Mouse (Mus musculus): ENCODE data around the gene Ccdc15. TPM values are rescaled to one million over a fixed set of nuclear protein-coding genes. Genes with fewer than 3 reads are reported as not detected.

The Ccdc15 gene
- total RNA-seq, 4 experiments from 2014 or later, result 2.8 to 5.3 (median 3.9) TPM

DNA sequence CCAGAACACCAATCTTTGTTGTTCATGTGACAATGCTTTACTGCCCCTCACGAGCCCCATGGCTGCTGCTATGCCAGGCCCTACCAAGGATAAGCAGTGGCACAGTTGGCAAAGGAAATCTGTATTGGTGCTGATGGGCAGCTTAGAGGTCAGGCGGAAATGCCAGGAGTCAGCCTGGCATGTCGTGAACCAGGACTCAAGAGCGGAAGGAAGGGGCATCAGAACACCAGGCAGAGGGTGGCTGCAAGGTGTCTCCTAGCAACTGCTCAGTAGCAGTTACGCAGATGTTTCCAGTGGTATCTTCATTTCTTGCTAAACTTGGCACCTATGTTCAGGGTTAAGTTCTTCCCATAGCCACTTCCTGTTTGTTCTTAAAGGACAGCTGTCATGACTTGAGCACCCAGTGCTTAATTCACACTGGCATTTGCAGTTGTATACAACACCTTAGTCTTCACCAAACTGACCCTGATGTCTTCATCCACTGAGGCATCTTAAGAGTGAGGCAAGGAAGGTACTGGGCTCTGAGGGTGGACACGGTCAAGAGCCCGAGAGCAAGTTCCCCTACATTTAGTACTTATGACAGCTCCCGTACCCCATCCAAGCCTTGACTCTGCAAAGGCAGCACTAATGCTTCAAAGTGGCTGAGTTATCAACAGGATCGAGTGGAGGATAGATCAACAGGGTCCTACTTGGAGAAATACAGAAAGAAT, 117.6 kb downstream of the Ccdc15 start:
- no peak for DNase-seq

DNA sequence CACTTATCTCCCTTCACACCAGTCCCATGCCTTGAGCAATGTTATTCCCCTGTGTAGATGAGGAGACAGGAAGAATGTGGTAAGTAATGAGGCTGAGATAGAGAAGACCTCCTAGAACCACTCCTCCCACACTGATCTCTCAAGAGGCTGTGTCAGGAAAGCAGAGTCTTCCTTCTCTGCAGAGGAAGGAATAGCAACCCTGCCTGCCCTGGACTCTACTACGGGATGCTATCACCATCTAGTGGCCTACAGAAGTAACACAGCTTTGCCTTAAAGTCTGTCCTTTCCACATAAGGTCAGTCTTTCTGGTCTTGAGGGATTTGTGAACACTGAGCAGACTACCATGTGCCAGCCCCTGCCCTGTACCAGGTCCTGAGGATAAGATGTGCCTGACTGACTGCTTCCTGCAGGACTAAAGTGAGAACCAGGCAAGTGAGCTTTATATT, 118.3 kb downstream of the Ccdc15 start:
- DNase-seq, result peak; percentile 22

Other genes with a start within 250 kb of the Ccdc15 start
- gene Pknox2, start 201.0 kb downstream of the Ccdc15 start, total RNA-seq (2022), result 1 to 10 TPM; 3.0 to 5.4 (median 5.4) TPM
- gene Tmem218, start 140.2 kb downstream of the Ccdc15 start, total RNA-seq (2022), result 1 to 10 TPM; 5.3 to 9.6 (median 7.4) TPM
- gene Slc37a2, start 92.7 kb downstream of the Ccdc15 start, total RNA-seq (2022), result 10 to 100 TPM; 49.8 to 52.3 (median 50.9) TPM
- under 1 TPM in 3 of 4 experiments, not detected in 1; 0.14 to 0.31 (median 0.30) TPM for gene Hepacam, start 18.9 kb upstream of the Ccdc15 start, total RNA-seq (2022)
- 10 to 100 TPM; 24.3 to 37.8 (median 29.3) TPM for gene Robo4, start 53.5 kb upstream of the Ccdc15 start, total RNA-seq (2022)
- gene Robo3, start 84.8 kb upstream of the Ccdc15 start, total RNA-seq (2022), result 1 to 10 TPM; 1.3 to 2.1 (median 1.7) TPM
- 10 to 100 TPM; 17.2 to 33.2 (median 22.6) TPM for gene Msantd2, start 140.9 kb upstream of the Ccdc15 start, total RNA-seq (2022)
- 10 to 100 TPM; 32.9 to 60.4 (median 46.6) TPM for gene Esam, start 179.6 kb upstream of the Ccdc15 start, total RNA-seq (2022)
- 1 to 10 TPM; 3.1 to 7.6 (median 5.4) TPM for gene Vsig2, start 190.8 kb upstream of the Ccdc15 start, total RNA-seq (2022)
- 1 to 10 TPM; 1.0 to 1.8 (median 1.5) TPM for gene Nrgn, start 204.5 kb upstream of the Ccdc15 start, total RNA-seq (2022)
- 10 to 100 TPM; 20.8 to 30.8 (median 23.8) TPM for gene Siae, start 207.3 kb upstream of the Ccdc15 start, total RNA-seq (2022)